ENCODE assay signal across 9 mouse cellular contexts in genomic region chr9:96668628-96669027, GRCm38 (mm10). TPM values are rescaled to one million over a fixed set of nuclear protein-coding genes. Genes with fewer than 3 reads are reported as not detected.
A peak's percentile ranks its signal among the peaks of the same experiment; 100 is the strongest.
DNase-seq lines count a peak whose midpoint lies in the region; ATAC-seq and TF ChIP-seq lines count a peak whose summit lies in the region.
"Had no signal": no experiment of that assay in that cellular context is flagged by ENCODE, and none has a peak within 500 bp of the region (broad histone marks: within the 10 kb centered on the region; RNA-seq: fewer than 3 reads in every experiment).

No protein-coding gene starts in this region.

- WGBS in heart, embryonic 12.5 days = 51% methylated on average over 5 of the region's 5 CpGs

- H3K4me3 ChIP-seq in heart, embryonic 12.5 days = no peak overlapping the region
- H3K4me3 ChIP-seq: stomach, embryonic 15.5 days had no signal

- CTCF ChIA-PET in Patski (lab: Charles Lee) = interaction anchor here (0.6 to 4.2 kb wide), 19 partner anchors 10 to 179 kb away, joined by 3 to 30 read pairs (median 8); no protein-coding TSS in a partner anchor

- H3K36me3 ChIP-seq in heart, embryonic 12.5 days = no peaks in the 10 kb centered on the region
- H3K36me3 ChIP-seq: stomach, embryonic 15.5 days had no signal

- POLR2A ChIA-PET in Patski (lab: Charles Lee) = interaction anchor here (1.2 kb wide), 1 partner anchor 90 kb away, joined by 3 read pairs; no protein-coding TSS in a partner anchor

- H3K27me3 ChIP-seq in Patski = no peaks in the 10 kb centered on the region
- H3K27me3 ChIP-seq in heart, embryonic 12.5 days (replicated peaks) = no peaks in the 10 kb centered on the region
- H3K27me3 ChIP-seq: stomach, embryonic 15.5 days had no signal

- no peak overlapping the region for H3K9ac ChIP-seq in heart, embryonic 12.5 days
- H3K9ac ChIP-seq: stomach, embryonic 15.5 days had no signal

- no peak overlapping the region for H3K27ac ChIP-seq in heart, embryonic 12.5 days (ENCODE audit: poor library complexity, severe bottlenecking)
- H3K27ac ChIP-seq: stomach, embryonic 15.5 days had no signal

- peak; percentile 67 to 73 for DNase-seq in B cell, adult 2 months
- DNase-seq in Patski (ENCODE audit: low read depth, low spot score) = no peak
- DNase-seq in cerebellum, postnatal 25 days = peak; percentile 79 to 89
- peak; percentile 80 to 85 for DNase-seq in kidney, postnatal 4 days
- DNase-seq in lung, postnatal 14 days = peak; percentile 73
- peak; percentile 85 for DNase-seq in right cerebral cortex, adult 18-20 months
- peak; percentile 39 for DNase-seq in yolk sac, embryonic 10.5 days (ENCODE audit: low spot score)

- H3K4me1 ChIP-seq in heart, embryonic 12.5 days (replicated peaks) = no peaks in the 10 kb centered on the region
- H3K4me1 ChIP-seq: stomach, embryonic 15.5 days had no signal

- peak; percentile 88 for TF ChIP-seq CTCF in Patski (IDR thresholded peaks at IDR 0.05)

- in situ Hi-C loops in Patski (cut with MboI; ENCODE audit: low pct_unique_long_range_greater_than_20kb) = no loop called here

- H3K4me2 ChIP-seq in heart, embryonic 12.5 days = no peak overlapping the region
- H3K4me2 ChIP-seq: stomach, embryonic 15.5 days had no signal

- peak; percentile 51 for ATAC-seq in Patski
- ATAC-seq in heart, embryonic 12.5 days (ENCODE audit: insufficient number of reproducible peaks, low FRiP score) = peak; percentile 54; the same call in 1 of the 2 replicates

- H3K9me3 ChIP-seq in heart, embryonic 12.5 days (replicated peaks) = no peaks in the 10 kb centered on the region
- H3K9me3 ChIP-seq: stomach, embryonic 15.5 days had no signal

RNA-seq across cellular contexts. Expression of gene Rasa2, which starts 37.2 kb away (rescaled TPM):
- polyA plus RNA-seq in Patski (2021) = 14.6 TPM
- polyA plus RNA-seq in heart, embryonic 12.5 days (2016; fragmentation: Nextera tagmentation; extraction: Ambion mirVana) = 16.1 and 17.6 TPM in 2 replicates
